Mouse (Mus musculus): ENCODE results near the gene Mob2. TPM values are rescaled to one million over a fixed set of nuclear protein-coding genes. Genes with fewer than 3 reads are reported as not detected.

Gene Mob2
- 48.3 and 53.6 TPM in 2 replicates for total RNA-seq (2014; rRNA removed; ENCODE audit: low replicate concordance)
- 45.5 and 49.6 TPM in 2 replicates for polyA plus RNA-seq (2015; fragmentation: Nextera tagmentation; extraction: Ambion mirVana)

GRCm38 (mm10) chr7:142060931-142061565, at the start of gene Mob2:
Gene Mob2 (minus strand): TSS chr7:142061065.
- peak; percentile 73 for DNase-seq (ENCODE audit: low spot score)
- Histone ChIP-seq H3K4me3 (ENCODE audit: low read depth, low read length) (peak within 1 kb of the TSS; percentile 95), H3K27me3 (ENCODE audit: control insufficient read depth, insufficient read depth, low read length) (no peaks in the 10 kb centered on the region), H3K27ac (ENCODE audit: low read depth) (peak within 1 kb of the TSS; percentile 91), H3K4me1 (ENCODE audit: control insufficient read depth, insufficient read depth) (peaks cover 30% of the 10 kb centered on the region), H3K9ac (replicated peaks; ENCODE audit: low read depth, low read length) (peak within 1 kb of the TSS; percentile 95), H3K36me3 (replicated peaks; ENCODE audit: control insufficient read depth, insufficient read depth, low read length) (0 out of 2 replicates have a peak, but pooled peaks cover 5% of the 10 kb centered on the region), H3K9me3 (replicated peaks; ENCODE audit: control insufficient read depth, low read length) (no peaks in the 10 kb centered on the region), H3K4me2 (ENCODE audit: low read depth, low read length) (peak within 1 kb of the TSS; percentile 75)
- no peak for TF ChIP-seq CTCF (IDR thresholded peaks at IDR 0.05; ENCODE audit: low read depth)
- ATAC-seq (ENCODE audit: insufficient read depth, low read depth) = peak; percentile 95
- WGBS = 0% methylated on average over 35 of the region's 49 CpGs

- Histone ChIP-seq H3K9me3 (replicated peaks; ENCODE audit: control insufficient read depth, low read length) (no peaks in the 10 kb centered on the region), H3K36me3 (replicated peaks; ENCODE audit: control insufficient read depth, insufficient read depth, low read length) (no peaks in the 10 kb centered on the region), H3K4me2 (ENCODE audit: low read depth, low read length) (no peak overlapping the region), H3K4me3 (ENCODE audit: low read depth, low read length) (no peak overlapping the region), H3K4me1 (ENCODE audit: control insufficient read depth, insufficient read depth) (no peaks in the 10 kb centered on the region), H3K27me3 (ENCODE audit: control insufficient read depth, insufficient read depth, low read length) (no peaks in the 10 kb centered on the region), H3K27ac (ENCODE audit: low read depth) (no peak overlapping the region), H3K9ac (replicated peaks; ENCODE audit: low read depth, low read length) (no peak overlapping the region)
- WGBS = 39% methylated on average over 5 of the region's 5 CpGs
- DNase-seq (ENCODE audit: low spot score) (no peak), ATAC-seq (ENCODE audit: insufficient read depth, low read depth) (no peak)
- TF ChIP-seq EP300 (IDR thresholded peaks at IDR 0.05; ENCODE audit: low read depth) (no peak), CTCF (IDR thresholded peaks at IDR 0.05; ENCODE audit: low read depth) (no peak)
Observed at GRCm38 (mm10) chr7:142104747-142105146, 43.9 kb upstream of the Mob2 start.

- WGBS = 11% methylated on average over 9 of the region's 9 CpGs
- ATAC-seq (ENCODE audit: insufficient read depth, low read depth) (peak; percentile 58), DNase-seq (ENCODE audit: low spot score) (peak; percentile 84)
- H3K9me3 ChIP-seq (replicated peaks; ENCODE audit: control insufficient read depth, low read length) = no peaks in the 10 kb centered on the region
- H3K4me3 ChIP-seq (ENCODE audit: low read depth, low read length) = no peak overlapping the region
- TF ChIP-seq EP300 (IDR thresholded peaks at IDR 0.05; ENCODE audit: low read depth) = no peak
- TF ChIP-seq CTCF (IDR thresholded peaks at IDR 0.05; ENCODE audit: low read depth) = peak; percentile 97
- no peak overlapping the region for H3K4me2 ChIP-seq (ENCODE audit: low read depth, low read length)
- H3K27ac ChIP-seq (ENCODE audit: low read depth) = no peak overlapping the region
- peaks cover 21% of the 10 kb centered on the region for H3K4me1 ChIP-seq (ENCODE audit: control insufficient read depth, insufficient read depth)
- peaks cover 14% of the 10 kb centered on the region for H3K27me3 ChIP-seq (ENCODE audit: control insufficient read depth, insufficient read depth, low read length)
- no peaks in the 10 kb centered on the region for H3K36me3 ChIP-seq (replicated peaks; ENCODE audit: control insufficient read depth, insufficient read depth, low read length)
- H3K9ac ChIP-seq (replicated peaks; ENCODE audit: low read depth, low read length) = no peak overlapping the region
Observed at GRCm38 (mm10) chr7:142097776-142098175, 36.9 kb upstream of the Mob2 start.

GRCm38 (mm10) chr7:142096701-142097100, 35.8 kb upstream of the Mob2 start:
- no peaks in the 10 kb centered on the region for H3K36me3 ChIP-seq (replicated peaks; ENCODE audit: control insufficient read depth, insufficient read depth, low read length)
- ATAC-seq (ENCODE audit: insufficient read depth, low read depth) (no peak), DNase-seq (ENCODE audit: low spot score) (no peak)
- H3K4me2 ChIP-seq (ENCODE audit: low read depth, low read length) = no peak overlapping the region
- no peak overlapping the region for H3K27ac ChIP-seq (ENCODE audit: low read depth)
- H3K9ac ChIP-seq (replicated peaks; ENCODE audit: low read depth, low read length) = no peak overlapping the region
- WGBS = 58% methylated on average over 4 of the region's 4 CpGs
- H3K9me3 ChIP-seq (replicated peaks; ENCODE audit: control insufficient read depth, low read length) = no peaks in the 10 kb centered on the region
- peaks cover 14% of the 10 kb centered on the region for H3K27me3 ChIP-seq (ENCODE audit: control insufficient read depth, insufficient read depth, low read length)
- H3K4me3 ChIP-seq (ENCODE audit: low read depth, low read length) = no peak overlapping the region
- TF ChIP-seq EP300 (IDR thresholded peaks at IDR 0.05; ENCODE audit: low read depth) (no peak), CTCF (IDR thresholded peaks at IDR 0.05; ENCODE audit: low read depth) (no peak)
- peaks cover 31% of the 10 kb centered on the region for H3K4me1 ChIP-seq (ENCODE audit: control insufficient read depth, insufficient read depth)

GRCm38 (mm10) chr7:142095183-142095931, 34.5 kb upstream of the Mob2 start, which contains the start of gene Dusp8:
Gene Dusp8 (minus strand): TSS chr7:142095843.
- no peaks in the 10 kb centered on the region for H3K36me3 ChIP-seq (replicated peaks; ENCODE audit: control insufficient read depth, insufficient read depth, low read length)
- peak within 1 kb of the TSS; percentile 85 for H3K4me3 ChIP-seq (ENCODE audit: low read depth, low read length)
- peaks cover 31% of the 10 kb centered on the region for H3K4me1 ChIP-seq (ENCODE audit: control insufficient read depth, insufficient read depth)
- peak within 1 kb of the TSS; percentile 90 for H3K9ac ChIP-seq (replicated peaks; ENCODE audit: low read depth, low read length)
- H3K4me2 ChIP-seq (ENCODE audit: low read depth, low read length) = peak within 1 kb of the TSS; percentile 78
- TF ChIP-seq EP300 (IDR thresholded peaks at IDR 0.05; ENCODE audit: low read depth) (no peak), CTCF (IDR thresholded peaks at IDR 0.05; ENCODE audit: low read depth) (peak; percentile 50)
- H3K9me3 ChIP-seq (replicated peaks; ENCODE audit: control insufficient read depth, low read length) = no peaks in the 10 kb centered on the region
- H3K27ac ChIP-seq (ENCODE audit: low read depth) = peak within 1 kb of the TSS; percentile 88
- under 1% methylated on average over 45 of the region's 63 CpGs for WGBS
- DNase-seq (ENCODE audit: low spot score) = peak; percentile 90
- ATAC-seq (ENCODE audit: insufficient read depth, low read depth) = peak; percentile 92
- peaks cover 14% of the 10 kb centered on the region for H3K27me3 ChIP-seq (ENCODE audit: control insufficient read depth, insufficient read depth, low read length)

Data from heart, postnatal 0 days (tissue).